Mouse (Mus musculus): ENCODE data around the gene Neurl2.

The Neurl2 gene

GRCm38 (mm10) chr2:164785481-164786387 is 47.5 kb downstream of the Neurl2 start, which contains the start of gene Snx21:
Gene Snx21 (plus strand): TSS chr2:164785823.
- peak; percentile 84 for DNase-seq (ENCODE audit: low read depth)

GRCm38 (mm10) chr2:164784869-164785420 is 48.3 kb downstream of the Neurl2 start:
- peak; percentile 43 for DNase-seq (ENCODE audit: low read depth)

GRCm38 (mm10) chr2:164783926-164784581 is 49.2 kb downstream of the Neurl2 start:
- no peak for DNase-seq (ENCODE audit: low read depth)

DNA sequence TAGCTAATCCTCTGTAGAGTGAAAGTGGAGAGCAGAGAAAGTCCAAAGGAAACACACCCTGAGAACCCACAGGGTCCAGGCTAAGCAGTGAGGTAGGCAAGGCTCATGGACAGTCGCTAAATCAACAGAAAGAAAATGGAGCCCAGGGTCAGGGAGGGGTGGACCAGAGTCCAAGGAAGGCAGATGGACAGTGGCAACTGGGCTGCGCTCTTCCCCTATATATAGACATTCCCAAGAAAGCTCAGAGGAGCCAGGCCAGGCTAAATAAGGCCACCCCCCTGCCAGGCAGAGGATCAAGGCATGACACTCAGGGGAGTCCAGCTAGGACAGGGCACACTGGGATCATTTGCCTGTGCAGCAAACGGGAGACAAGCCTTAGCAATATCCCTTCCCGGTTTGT is 51.4 kb downstream of the Neurl2 start:
- no peak for DNase-seq (ENCODE audit: low read depth)
